Mouse (Mus musculus) MEL-GATA-1-ER (cell line): ENCODE data around the gene Grik1.

ENCODE experiments used
- DNase-seq: peaks from one replicate; pipeline ENCODE4 v3.0.0-alpha.2; 2012; ENCODE audit warnings: low read depth; ENCODE audit errors: extremely low read depth

The Grik1 gene

GRCm38 (mm10) chr16:88290132-88290772, at the start of gene Grik1:
Grik1 (minus strand) TSS chr16:88290265.
- no peak for DNase-seq

GRCm38 (mm10) chr16:88294209-88294608, 4.1 kb upstream of the Grik1 start:
- no peak for DNase-seq

- no peak for DNase-seq
Observed at GRCm38 (mm10) chr16:88289421-88290081, 514 bp downstream of the Grik1 start.

GRCm38 (mm10) chr16:88258407-88258806, 31.7 kb downstream of the Grik1 start:
- no peak for DNase-seq

- no peak for DNase-seq
Observed at GRCm38 (mm10) chr16:88257072-88257471, 33.0 kb downstream of the Grik1 start.

- DNase-seq = no peak
Observed at GRCm38 (mm10) chr16:88256101-88256500, 34.0 kb downstream of the Grik1 start.

DNA sequence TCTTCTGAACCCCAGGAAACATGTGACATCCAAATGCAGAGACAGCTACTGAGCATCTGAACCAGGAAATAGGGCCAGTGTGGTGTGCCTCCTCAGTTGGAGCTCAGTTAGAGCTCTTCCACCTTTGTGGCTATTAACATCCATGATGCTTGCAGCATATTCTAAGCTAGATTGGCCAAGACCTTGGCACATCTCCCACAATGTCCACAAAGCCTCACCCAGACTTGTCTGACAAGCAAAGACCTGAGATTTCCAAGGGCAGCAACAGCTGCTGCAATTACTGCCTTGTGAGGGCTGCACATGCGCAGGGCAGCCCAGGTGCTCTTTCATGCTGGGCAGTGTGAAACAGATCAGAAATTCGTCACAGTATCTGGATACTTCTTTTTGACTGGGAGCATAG, 37.4 kb downstream of the Grik1 start:
- no peak for DNase-seq

DNA sequence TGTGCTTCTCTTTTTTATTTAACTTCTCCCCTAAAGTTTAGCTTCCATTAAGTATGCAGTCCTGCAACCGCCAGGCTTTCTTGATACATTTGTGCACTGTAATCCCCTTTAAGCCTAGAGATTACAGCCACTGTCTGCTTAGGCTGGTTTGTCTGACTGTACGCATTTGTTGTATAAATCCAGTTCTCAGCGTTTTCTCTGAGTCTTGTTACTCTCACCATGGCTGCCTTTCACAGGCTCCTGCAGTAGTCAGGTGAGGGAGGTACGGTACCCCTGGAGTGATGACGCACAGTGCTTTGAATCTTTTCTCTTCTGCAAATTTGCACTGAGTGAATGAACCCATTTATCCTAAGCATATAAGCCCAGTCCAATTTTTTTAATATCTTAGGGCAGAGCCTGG, 39.0 kb downstream of the Grik1 start:
- no peak for DNase-seq

GRCm38 (mm10) chr16:88249825-88250224, 40.2 kb downstream of the Grik1 start:
- DNase-seq = no peak

- DNase-seq = no peak
Observed at GRCm38 (mm10) chr16:88247586-88247985, 42.5 kb downstream of the Grik1 start.

DNA sequence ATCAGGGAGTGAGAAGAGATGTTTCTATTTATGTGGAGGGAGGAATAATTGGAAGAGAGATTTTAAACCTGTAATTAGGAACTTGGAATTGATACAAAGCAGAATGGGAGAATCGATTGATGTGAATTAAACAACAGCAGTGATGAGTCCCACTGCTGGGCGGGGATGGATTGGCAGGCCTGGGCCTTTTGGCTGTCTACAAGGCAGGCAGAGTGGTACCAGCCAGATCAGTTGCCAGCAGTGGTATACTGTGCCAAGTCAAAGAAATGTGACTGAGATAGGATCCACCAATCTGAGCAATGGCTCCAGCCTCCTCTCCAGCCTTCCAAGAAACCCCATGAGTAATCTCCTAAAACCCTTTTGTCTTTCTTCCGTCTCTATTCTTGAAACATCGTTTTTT, 45.4 kb downstream of the Grik1 start:
- no peak for DNase-seq

- DNase-seq = no peak
Observed at GRCm38 (mm10) chr16:88225616-88226015, 64.4 kb downstream of the Grik1 start.

GRCm38 (mm10) chr16:88221932-88222331, 68.1 kb downstream of the Grik1 start:
- no peak for DNase-seq

DNA sequence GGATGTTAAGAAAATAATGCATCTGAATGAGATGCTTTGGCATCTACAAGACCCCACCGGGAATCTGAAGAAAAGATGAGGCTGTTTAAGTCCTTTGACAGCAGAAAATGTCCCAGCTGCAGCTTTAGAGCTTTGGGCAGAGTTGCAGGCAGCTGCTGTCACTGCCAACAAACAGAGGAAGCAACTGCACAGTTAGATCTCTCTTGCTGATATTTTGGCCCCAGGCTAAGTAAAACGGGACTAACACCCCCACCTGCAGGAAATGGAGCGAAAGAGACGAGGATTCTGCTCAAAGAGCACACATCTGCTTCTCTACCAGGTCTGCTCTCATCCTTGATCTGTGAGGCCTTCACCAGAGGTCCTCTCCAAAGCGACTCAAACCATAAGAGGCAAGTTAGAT, 77.5 kb downstream of the Grik1 start:
- DNase-seq = no peak

DNA sequence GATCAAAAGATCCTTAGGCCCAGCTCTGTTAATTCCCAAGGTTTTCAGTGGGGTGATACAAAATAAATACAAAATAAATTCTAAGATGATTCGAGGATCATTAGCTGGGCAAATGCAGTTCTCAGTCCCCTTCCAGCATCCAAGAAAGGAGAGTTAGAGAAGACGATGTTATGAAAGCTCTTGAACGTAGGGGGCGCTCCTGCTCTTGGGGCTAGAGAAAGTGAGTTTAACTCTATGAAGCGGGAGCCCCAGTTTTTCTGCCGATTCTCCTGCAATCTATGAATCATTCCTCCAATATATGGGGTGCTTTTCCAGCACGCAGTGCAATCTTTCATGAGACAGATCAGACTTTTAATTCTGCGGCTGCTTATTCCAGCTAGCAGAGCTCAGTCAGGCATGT, 78.2 kb downstream of the Grik1 start:
- no peak for DNase-seq

DNA sequence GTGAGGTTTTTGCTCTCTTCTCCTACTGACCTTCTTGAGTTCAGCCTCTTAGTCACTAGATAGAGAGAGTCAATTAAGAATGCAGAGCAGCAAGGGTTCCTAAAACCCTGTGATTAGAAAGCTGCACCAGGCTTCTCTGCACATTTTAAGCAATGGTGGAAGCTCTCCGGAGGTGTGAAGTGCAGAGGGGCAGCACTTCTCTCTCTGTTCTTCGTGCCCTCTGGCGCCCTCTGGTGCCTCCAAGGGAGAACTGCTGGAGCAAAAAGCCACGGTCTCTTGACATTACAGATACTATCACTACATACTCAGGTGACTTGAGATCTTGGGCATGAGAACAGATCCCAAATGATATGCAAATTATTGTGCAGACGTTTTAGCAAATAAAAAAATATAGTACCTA, 85.7 kb downstream of the Grik1 start:
- DNase-seq = no peak

GRCm38 (mm10) chr16:88203985-88204384, 86.1 kb downstream of the Grik1 start:
- DNase-seq = no peak

DNA sequence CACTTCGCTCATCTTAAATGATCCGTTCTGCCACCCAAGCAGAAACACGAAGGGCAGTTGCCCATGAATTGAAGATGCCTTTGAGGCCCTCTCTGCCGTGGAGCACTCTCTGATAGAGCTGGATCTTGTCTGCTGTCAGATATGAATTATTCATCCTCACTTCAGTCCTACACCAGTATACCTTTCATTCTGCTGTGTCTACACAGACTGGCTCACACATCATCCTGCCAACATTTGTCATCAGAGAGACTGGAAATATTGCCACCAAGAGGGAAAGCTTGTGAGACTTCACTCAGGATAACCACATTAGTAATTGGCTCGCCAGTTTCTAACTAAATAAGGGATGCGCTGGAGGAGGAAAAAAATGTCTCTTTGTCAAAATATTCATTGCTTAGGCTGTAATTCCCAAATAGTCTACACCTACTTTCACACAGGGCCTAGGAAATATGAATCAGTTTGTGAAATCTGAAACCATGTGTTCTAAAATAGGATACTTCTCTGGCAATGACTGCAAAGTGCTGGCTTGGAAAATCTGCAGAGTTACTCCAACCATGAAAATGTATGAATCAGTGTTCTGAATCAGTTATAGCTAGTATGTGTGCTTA, 102.5 kb downstream of the Grik1 start:
- DNase-seq = no peak

DNA sequence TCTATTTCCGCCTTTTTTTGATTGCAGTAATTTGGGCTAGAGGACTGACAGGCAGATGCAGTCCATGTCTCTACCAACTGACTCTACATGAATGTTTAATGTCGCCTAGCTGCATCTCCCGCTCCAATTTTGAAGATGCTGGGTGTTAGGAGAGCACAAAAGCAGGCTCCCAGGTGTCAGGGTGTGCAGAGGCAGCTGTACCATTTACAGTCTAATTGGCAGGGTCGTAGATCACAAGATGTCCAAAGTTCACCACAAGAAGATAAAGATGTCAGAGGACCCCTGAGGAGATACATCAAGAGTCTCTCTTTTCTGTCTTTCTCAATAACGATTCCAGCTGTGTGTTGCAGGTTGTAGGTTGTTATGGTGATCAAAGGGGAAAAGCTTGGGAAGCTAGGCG, 111.3 kb downstream of the Grik1 start:
- DNase-seq = no peak

DNA sequence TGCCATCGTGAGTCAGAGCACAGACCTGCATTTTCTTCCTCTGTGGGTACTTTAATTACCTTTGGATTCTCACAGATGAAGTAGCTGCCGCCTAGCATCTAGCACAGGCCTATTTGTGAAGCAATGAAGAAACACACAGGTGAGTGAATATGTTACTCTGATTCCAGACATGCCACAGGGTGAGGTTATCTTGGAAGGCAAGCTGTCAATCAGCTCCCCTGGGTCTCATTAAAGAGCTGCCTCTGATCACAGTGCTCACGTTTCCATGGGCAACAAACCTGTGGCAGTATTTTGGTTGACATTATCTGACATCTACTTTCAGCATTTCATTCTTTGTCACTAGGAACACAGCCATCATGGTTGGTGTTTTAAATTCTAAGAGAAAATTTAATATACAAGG, 112.7 kb downstream of the Grik1 start:
- DNase-seq = no peak

- no peak for DNase-seq
Observed at GRCm38 (mm10) chr16:88174083-88174721, 115.9 kb downstream of the Grik1 start.

DNA sequence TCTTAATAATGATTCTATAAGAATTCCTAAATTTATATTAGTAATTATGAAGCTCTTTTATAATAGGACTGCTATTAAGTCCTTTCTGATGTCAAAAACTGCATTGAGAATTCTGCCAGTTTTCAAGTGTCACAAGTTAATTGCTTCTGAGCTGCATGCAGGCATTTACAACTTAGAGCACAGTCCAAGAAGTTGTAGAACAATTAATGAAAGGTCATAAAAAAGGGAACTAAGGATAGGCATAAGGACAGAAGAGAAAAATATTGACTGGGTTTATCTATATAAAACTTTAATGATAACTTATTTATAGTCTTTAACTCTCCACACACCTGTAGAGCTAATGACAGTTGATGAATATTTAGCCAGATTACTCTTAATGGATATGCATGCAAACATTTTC, 123.5 kb downstream of the Grik1 start:
- DNase-seq = no peak
